Mouse (Mus musculus): Measurements from ENCODE around the gene 1600012H06Rik.
"Not testable (repeated sequence)": the region's sequence is repeated elsewhere in the genome, so short reads cannot be mapped to it uniquely, and the experiment has no call there.

1600012H06Rik gene

DNA sequence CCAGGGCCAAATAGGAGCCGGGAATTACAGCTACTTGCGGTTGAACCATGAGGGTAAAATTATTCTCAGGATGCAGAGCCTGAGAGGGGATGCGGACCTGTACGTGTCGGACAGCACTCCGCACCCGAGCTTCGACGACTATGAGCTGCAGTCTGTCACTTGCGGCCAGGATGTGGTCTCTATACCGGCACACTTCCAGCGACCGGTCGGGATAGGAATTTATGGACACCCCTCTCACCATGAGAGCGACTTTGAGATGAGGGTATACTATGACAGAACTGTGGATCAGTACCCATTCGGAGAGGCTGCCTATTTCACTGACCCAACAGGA is 710 bp downstream of the 1600012H06Rik start:
- no peak for DNase-seq (ENCODE audit: low read depth, low spot score)

DNA sequence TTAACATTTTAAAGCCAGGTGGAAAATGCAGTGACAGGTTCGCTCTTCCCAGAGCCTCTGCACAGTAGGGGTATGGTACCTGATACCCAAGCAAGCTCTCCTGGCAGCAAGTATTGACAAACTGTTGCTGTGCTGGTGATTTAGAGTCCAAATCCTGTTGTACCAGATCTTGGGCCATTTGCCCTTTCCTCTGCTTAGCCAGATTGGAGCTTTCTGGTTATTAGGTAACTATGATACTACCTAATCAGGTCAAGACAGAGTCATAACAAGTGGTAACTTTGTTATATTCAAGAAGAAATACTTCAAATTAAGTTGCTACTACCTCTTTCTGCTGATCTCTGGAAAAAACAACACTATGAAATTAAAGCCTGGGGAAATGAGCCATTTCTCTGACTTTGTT is 1.6 kb downstream of the 1600012H06Rik start:
- no peak for DNase-seq (ENCODE audit: low read depth, low spot score)

DNA sequence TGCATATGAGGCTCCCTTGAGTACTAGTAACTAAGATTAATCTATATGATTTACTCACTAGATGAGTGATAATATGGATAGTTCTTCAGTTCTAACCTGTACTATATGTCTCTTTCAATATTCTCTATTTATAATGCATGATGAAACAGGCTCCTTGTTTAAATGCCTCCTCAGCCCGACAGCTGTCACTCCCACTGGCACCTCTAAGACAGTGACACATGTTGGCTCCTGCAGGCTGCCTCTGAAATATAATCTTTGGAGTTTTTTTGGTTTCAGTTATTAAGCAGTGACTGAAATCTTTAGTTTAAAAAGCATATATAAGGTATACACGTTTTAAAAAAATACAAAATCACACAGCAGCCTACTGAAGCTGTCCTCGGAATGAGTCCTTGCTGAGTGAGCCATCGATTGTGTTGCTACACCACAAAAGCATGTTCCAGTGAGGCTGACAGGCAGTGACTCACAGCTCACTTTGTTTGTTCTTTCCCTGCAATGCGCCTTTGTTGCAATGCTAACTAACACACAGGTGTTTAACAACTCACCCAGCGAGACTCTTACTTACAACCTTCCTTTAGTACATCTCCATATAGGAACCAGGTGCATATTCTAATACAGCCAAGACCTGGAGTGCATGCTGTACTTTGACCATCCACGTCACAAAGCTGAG is 6.3 kb downstream of the 1600012H06Rik start:
- no peak for DNase-seq (ENCODE audit: low read depth, low spot score)

DNA sequence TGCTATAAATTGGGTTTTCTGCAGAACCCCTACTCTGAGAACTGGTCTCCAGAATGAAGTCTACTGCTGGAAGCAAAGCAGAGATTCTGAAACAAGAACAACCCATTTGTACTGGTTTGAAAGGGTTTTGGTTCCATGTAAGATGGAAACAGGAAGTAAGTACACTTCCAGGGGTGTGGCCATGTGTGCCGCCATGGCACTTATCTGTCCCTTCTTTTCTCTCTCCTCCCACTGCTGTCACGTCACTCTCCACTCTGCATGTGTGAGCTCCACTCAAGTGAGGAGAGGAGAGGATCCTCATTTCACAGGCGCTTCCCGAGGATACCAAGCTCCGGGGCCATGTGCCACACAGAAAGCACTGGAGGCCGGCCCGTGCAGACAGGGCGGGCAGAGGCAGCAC is 10.5 kb downstream of the 1600012H06Rik start:
- DNase-seq (ENCODE audit: low read depth, low spot score), result no peak

DNA sequence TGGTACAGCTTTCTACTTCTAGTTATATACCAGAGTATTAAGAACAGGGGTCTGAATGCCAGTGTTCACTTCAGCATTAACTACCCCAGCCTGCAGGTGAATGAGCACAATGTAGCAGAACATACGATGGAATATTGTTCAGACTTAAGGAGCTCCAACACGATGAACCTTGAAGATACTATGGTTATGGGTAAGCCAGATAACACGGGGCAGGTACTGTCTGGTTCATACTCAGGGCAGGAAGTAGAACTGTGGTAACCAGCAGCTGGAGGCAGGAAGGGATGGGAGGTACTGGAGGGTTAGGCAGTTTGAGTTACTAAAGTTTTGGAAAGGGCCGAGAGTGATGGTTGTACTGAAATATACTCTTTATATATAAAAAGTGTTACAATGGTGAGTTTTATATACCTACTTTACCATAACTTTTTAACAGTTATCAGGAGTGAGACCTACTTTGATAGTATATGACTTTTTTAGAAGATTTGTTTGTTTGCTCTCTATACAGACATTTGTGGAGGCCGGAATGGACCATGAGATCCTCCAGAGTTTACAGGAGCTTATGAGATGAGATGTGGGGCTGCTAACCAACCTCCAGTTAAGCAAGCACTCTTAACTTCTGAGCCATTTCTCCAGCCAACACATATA is 15.8 kb downstream of the 1600012H06Rik start:
- DNase-seq (ENCODE audit: low read depth, low spot score), result no peak

DNA sequence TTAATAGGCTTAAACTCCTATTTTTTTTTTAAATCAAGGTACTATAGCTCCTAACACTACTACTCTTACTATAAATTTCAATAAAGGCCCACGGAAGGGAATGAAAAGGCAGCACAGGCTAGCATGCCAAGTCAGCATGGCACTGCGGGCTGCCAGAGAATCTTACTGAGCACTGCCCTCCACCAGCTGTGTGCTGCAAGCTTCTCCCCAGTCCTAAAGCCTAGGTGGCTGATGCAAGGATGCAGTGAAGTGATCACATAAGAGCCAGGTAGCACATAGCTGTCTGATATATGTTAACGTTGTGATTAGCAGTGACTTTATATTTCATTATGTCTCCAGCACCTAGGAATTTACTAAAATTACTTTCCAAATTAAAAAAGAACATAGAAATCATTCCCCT is 17.0 kb downstream of the 1600012H06Rik start:
- no peak for DNase-seq (ENCODE audit: low read depth, low spot score)

DNA sequence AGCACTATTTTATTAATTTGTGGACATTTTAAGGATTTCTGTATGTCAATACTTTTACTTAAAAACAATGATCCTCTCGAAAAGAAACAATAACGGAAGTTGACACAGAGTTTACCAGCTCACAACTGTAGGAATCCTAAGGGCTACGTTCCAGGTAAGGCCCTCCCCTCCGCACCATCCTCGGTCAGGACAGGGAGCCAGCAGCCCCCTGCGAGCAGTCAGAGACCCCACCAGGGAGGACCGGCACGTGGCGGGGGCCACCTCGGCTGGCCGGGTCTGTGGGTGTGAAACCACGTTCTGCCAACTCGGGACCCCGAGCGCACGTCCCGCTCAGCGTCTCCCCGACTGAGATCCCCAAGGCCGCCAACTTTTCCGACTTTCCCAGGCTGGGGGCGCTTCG is 17.5 kb downstream of the 1600012H06Rik start:
- no peak for DNase-seq (ENCODE audit: low read depth, low spot score)

DNA sequence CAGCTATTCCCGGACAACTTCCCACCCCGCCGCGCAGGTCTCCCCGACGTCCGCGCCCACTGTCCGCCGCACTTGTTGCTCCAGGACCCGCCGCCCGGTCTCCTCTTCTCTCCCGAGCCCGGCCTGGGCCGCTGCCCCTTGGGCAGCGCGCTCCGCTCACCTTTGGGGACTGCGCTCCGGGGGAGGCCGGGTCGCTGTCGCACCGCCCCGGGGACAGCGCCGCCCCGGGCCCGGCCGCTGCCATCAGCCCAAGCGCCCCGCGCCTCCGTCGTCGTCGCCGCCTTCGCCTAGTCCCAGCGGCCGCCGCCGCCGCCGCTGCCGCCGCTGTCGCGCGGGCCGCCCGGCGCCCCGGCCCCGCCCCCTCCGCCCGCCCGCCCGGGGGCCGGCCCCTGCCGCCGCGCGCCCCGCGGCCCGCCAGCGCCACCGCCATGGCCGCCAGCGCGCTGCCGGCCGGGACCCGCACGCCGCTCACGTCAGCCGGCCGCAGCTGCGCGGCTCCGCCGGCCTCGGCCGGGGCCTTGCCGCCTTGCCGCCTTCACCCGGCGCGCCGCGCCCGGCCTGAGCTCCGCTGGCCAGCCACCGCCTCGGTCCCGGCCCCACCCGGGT is 18.1 kb downstream of the 1600012H06Rik start, which contains the start of gene Phf10:
Gene Phf10 (minus strand): TSS at position 323 of the 606 bp plus-strand sequence.
- DNase-seq (ENCODE audit: low read depth, low spot score), result not testable (repeated sequence)

DNA sequence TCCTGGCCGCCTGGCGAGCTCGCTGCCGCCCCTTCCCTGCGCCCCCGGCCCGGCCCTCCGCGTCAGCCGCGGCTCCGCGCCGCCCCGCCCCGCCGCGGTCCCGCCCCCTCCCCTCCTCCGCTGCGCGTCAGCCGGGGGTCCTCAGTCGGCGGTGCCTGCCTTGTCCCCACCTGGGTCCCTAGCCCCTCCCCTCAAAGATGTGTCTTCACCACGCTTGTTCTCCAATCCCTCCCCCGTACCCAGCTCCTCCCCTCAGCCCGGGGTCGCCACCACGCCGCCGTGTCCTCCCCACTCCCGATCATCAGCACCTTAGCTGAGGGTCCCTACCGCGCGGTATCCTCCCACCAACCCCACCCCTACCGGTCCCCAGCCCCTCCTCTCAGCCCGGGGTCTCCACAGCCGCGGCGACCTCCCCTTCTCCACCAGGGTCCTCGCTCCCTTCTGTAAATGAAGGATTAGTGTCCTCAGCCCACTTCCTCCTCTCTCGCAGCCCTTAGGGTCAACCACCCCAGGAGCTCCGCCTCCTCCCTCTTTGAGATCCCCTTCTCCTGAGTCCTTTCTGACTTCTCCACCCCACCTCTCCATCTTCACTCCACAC is 18.7 kb downstream of the 1600012H06Rik start:
- not testable (repeated sequence) for DNase-seq (ENCODE audit: low read depth, low spot score)

DNA sequence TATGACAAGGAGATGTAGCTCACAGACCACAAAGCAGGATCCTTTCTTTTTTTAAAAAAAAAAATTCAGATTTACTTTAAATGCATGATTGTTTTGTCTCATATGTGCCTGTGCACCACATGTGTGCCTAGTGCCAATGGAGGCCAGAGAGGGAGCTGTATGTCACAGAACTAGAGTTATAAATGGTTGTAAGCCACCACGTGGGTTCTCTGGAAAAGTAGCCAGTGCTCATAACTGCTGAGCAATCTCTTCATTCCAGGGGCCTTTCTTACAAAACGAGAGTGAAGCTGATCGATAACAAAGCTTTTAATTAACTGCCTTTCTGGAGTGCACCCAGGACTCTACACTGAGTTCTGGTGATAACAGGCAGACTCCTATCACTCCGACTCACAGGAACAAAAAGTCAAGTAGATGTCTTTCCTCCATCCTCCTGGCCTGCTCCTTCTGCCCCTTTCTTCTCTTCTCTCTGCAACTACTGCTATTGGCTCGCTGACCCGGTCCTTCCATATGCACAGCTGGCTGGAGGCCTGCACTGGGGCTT is 25.5 kb downstream of the 1600012H06Rik start:
- DNase-seq (ENCODE audit: low read depth, low spot score), result not testable (repeated sequence)

DNA sequence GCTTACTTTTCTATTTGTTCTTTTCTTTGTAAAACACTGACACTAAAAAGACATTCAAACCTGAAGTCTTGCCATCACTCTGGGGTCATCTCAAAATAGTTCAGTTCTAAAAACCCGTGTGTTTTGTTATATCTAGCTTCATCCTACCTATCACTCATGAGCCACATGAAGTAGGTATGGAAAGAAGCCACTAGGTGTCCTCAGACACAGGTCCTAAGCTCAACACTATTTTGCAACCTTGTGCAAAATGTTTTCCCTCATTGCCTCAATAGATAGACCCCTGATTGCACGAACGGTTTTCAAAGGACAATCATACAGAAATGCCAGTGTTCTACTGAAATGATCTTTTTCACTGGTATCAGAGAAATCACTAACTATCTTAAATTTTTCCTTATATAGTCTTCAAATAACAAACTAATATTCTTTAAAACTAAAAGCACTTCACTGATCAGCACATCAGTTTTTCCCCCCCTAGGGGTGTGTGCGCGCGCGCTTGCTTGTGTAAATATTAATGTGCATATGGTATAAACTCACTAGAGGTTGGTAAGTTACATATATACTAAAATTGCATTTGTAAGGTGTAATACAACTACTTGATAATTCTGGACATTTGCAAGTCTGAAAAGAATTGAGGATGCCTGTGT is 34.9 kb downstream of the 1600012H06Rik start:
- DNase-seq (ENCODE audit: low read depth, low spot score), result not testable (repeated sequence)

DNA sequence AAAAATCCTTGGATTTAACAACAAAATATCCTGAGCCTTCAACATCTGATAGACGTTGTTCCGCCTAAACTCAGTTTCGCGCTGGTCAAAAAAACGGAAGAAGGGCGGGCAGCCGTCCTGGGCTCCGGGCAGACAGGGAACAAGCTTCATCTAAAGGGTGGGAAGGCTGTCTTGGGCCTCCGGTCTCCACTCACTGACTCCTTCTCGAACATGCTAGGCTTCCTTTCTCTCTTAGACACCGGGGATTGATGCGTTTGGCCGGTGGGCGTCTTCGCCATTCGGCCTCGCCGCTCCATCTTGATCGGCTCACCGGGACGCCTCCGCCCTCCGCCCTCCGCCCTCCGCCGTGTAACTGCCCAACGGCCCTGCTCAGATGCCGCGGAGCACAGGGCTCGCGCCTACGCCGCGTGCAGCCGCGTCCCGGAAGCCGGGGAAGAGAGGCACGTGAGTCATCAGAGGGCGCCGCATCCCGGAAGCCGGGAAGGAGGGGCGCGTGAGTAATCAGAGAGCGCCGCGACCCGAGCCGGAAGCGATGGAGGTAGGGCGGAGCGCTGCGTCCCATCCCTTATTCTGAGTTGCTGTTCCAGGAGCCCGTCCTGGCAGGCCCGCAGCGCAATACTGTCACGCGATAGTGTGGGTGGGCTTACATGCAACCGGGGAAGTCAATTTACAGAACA is 35.5 kb downstream of the 1600012H06Rik start, which contains the start of the genes 9030025P20Rik and Gm3417:
Gene 9030025P20Rik (plus strand): TSS at position 107 of the 677 bp plus-strand sequence.
Gene Gm3417 (minus strand): TSS at position 429 of the 677 bp plus-strand sequence.
- DNase-seq (ENCODE audit: low read depth, low spot score), result not testable (repeated sequence)

DNA sequence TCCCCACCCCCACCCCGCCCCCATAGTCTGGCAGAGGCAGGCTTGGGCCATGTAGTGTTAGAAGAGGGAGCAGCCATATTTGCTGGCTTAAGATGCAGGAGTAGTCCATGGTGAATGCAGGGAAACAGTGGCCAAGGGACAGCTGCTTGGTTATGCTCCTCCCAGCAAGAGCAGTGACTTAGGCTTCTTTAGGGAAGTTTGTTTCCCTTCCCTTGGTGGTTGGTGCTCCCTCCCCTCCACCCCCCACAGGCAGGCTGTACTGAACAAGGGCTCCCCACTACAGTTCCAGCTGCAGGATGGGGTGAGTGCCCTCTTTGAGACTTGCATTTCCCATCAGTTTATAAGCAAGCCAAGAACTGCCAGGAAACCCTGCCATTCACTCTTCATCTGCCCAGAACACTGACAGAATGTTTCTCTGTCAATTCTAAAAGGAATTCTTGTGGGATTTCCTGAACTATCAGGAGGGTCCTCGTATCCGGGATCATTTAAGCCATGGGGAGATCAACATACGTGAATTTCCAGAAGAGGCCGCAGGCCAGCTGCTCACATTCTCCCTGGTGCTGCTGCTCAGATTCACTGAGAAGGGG is 47.2 kb downstream of the 1600012H06Rik start:
- DNase-seq (ENCODE audit: low read depth, low spot score), result not testable (repeated sequence)

DNA sequence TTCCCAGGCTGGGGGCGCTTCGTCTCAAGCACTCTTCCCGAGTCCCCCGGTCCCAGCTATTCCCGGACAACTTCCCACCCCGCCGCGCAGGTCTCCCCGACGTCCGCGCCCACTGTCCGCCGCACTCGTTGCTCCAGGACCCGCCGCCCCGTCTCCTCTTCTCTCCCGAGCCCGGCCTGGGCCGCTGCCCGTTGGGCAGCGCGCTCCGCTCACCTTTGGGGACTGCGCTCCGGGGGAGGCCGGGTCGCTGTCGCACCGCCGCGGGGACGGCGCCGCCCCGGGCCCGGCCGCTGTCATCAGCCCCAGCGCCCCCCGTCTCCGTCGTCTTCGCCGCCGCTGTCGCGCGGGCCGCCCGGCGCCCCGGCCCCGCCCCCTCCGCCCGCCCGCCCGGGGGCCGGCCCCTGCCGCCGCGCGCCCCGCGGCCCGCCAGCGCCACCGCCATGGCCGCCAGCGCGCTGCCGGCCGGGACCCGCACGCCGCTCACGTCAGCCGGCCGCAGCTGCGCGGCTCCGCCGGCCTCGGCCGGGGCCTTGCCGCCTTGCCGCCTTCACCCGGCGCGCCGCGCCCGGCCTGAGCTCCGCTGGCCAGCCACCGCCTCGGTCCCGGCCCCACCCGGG is 49.6 kb downstream of the 1600012H06Rik start:
- not testable (repeated sequence) for DNase-seq (ENCODE audit: low read depth, low spot score)

DNA sequence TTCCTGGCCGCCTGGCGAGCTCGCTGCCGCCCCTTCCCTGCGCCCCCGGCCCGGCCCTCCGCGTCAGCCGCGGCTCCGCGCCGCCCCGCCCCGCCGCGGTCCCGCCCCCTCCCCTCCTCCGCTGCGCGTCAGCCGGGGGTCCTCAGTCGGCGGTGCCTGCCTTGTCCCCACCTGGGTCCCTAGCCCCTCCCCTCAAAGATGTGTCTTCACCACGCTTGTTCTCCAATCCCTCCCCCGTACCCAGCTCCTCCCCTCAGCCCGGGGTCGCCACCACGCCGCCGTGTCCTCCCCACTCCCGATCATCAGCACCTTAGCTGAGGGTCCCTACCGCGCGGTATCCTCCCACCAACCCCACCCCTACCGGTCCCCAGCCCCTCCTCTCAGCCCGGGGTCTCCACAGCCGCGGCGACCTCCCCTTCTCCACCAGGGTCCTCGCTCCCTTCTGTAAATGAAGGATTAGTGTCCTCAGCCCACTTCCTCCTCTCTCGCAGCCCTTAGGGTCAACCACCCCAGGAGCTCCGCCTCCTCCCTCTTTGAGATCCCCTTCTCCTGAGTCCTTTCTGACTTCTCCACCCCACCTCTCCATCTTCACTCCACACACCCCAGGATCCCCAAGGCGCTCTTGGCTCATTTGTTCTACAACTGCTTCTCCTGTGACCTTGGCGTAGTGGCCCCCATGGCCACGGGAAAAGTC is 50.3 kb downstream of the 1600012H06Rik start:
- DNase-seq (ENCODE audit: low read depth, low spot score), result not testable (repeated sequence)

DNA sequence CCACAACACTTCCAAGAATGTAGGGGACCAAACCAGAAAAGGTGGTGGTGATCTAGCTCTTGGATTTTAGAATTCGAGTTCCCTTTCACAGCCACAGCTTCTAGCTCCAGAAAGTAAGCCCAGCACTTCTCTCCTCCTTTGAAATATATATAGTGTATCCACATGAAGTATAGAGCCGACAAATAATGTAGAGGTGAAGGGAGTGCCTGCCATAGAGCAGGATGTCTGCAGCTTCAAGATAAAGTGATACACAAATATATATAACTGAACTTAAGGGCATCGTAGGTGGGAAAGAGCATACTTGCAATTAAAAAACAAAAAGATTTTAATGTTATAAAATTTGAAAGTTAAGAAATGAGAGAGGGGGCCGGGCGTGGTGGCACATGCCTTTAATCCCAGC is 51.2 kb downstream of the 1600012H06Rik start:
- not testable (repeated sequence) for DNase-seq (ENCODE audit: low read depth, low spot score)

DNA sequence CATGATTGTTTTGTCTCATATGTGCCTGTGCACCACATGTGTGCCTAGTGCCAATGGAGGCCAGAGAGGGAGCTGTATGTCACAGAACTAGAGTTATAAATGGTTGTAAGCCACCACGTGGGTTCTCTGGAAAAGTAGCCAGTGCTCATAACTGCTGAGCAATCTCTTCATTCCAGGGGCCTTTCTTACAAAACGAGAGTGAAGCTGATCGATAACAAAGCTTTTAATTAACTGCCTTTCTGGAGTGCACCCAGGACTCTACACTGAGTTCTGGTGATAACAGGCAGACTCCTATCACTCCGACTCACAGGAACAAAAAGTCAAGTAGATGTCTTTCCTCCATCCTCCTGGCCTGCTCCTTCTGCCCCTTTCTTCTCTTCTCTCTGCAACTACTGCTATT is 57.1 kb downstream of the 1600012H06Rik start:
- DNase-seq (ENCODE audit: low read depth, low spot score), result not testable (repeated sequence)

DNA sequence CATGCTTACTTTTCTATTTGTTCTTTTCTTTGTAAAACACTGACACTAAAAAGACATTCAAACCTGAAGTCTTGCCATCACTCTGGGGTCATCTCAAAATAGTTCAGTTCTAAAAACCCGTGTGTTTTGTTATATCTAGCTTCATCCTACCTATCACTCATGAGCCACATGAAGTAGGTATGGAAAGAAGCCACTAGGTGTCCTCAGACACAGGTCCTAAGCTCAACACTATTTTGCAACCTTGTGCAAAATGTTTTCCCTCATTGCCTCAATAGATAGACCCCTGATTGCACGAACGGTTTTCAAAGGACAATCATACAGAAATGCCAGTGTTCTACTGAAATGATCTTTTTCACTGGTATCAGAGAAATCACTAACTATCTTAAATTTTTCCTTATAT is 66.1 kb downstream of the 1600012H06Rik start:
- not testable (repeated sequence) for DNase-seq (ENCODE audit: low read depth, low spot score)
